Mouse (Mus musculus) frontal cortex, postnatal 14 days (tissue): ENCODE data around the gene Setx.
A peak's percentile ranks its signal among the peaks of the same experiment; 100 is the strongest.

ENCODE experiments used
- DNase-seq, 2 experiments: peaks; one replicate each; pipeline ENCODE4 v3.0.0; 2022; ENCODE audit warnings: low spot score in 2 of 2

Gene Setx

GRCm38 (mm10) chr2:29135161-29135560, 11.2 kb downstream of the Setx start:
- no peak for DNase-seq

DNA sequence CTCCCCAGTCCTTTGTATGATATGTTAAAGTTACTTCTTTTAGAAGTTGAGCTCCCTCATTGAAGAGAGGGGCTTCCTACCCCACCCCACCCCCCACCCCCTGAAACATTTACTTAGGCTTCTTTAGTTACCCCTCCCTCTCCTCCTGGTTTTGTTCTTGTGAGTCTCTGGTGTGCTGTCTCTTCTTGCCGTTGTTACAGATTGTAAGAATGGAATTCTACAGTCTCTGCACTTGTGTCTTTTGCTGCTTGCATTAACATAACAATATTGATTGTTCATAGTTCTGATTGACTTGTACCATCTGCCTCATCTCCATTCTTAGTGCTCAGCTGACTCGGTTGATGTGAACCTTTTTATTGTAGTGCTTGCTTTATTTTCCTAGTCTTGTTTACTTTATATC, 28.0 kb downstream of the Setx start:
- DNase-seq = no peak

- no peak for DNase-seq
Measured at GRCm38 (mm10) chr2:29168067-29168466, 44.1 kb downstream of the Setx start.

GRCm38 (mm10) chr2:29174887-29175286, 50.9 kb downstream of the Setx start:
- no peak for DNase-seq

GRCm38 (mm10) chr2:29179810-29180209, 55.8 kb downstream of the Setx start:
- no peak for DNase-seq

GRCm38 (mm10) chr2:29181111-29181510, 57.1 kb downstream of the Setx start:
- DNase-seq = no peak

GRCm38 (mm10) chr2:29183266-29183924, 59.4 kb downstream of the Setx start:
- DNase-seq = no peak

GRCm38 (mm10) chr2:29186209-29186608, 62.2 kb downstream of the Setx start:
- no peak for DNase-seq

DNA sequence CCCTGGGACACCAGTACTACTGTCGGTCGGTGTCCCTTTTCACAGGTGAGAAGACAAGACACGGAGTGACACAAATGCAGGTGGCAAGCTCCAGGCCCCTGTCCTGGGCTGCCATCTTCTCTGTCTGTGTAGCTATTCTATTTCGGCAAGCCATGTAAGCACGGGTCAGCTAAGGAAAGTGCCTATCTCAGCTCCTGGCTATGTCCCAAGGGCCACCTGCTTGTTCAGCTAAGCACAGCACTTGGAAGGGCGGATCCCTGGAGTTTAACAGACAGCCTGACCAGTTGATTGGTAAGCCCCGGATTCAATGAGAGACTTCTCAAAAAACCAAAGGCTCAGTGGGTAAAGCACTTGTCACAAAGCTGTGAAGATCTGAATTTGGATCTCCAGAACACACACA, 66.4 kb downstream of the Setx start:
- DNase-seq = no peak

GRCm38 (mm10) chr2:29191216-29192215, 67.5 kb downstream of the Setx start:
- DNase-seq = no peak

DNA sequence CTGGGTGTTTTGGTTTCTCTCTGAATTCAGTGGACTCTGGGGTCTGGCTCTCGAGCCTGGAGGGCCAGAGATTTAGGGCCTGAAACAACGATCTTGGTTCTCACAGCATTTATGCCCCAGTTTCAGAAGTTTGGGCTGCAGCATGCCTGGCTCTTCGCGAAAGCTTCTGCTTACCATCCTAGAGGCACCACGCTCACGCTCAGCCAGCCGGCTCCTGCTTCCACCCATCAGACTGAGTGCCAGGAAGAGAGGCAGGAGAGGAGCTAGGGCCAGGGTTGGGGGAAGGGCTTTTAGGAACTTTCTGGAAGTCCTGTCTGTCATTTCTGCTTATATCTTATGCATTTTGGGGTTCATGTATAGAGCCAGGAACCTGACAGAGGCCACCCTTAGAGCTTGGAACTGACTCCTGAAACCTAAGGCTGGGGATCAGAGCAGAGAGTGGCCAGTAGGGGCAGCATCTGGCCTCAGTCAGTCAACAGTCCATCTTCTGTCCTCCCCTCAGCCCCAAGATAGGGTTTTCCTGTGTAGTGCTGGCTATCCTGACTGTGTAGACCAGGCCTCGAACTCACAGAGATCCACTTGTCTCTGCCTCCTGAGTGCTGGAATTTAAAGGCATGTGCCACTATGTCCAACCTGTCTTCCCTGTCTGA, 68.8 kb downstream of the Setx start:
- no peak for DNase-seq

DNA sequence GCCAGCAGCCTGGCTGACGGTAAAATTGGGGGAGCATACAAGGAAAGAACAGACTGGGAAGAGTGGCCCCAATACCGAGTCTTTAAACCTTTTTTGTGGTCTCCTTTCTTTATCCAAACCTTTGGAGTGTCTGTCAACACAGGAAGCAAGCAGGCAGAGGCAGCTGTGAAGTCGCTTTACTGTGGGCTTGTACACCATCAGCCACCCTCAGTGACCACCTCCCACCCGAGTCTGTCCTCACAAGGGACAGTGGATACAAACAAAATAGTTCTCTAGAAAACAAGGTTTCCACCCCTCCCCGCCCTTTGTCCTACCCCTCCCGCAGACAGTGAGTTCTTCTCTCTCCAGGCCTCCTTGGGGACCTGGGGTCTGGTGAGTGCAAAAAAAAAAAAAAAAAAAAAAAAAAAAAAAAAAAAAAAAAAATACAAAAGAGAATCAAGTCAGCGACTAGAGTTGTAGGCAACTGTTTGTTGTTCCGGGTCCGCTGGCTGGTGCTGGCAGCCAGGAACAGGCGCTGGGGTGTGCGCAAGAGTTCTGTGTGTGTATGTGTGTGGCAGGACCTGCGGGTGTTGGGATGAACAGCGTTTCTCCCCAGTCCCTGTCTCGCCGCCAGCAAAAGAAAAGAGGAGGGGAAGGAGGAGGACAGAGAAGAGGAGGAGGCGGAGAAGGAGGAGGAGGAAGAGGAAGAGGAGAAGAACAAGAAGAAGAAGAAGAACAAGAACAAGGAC, 70.0 kb downstream of the Setx start:
- DNase-seq = no peak

- peak in 1 of 2 experiments; percentile 49 for DNase-seq
Measured at GRCm38 (mm10) chr2:29194547-29195463, 70.8 kb downstream of the Setx start.

- DNase-seq = no peak
Measured at GRCm38 (mm10) chr2:29196844-29197243, 72.9 kb downstream of the Setx start.

- DNase-seq = no peak
Measured at GRCm38 (mm10) chr2:29198446-29198845, 74.5 kb downstream of the Setx start.

DNA sequence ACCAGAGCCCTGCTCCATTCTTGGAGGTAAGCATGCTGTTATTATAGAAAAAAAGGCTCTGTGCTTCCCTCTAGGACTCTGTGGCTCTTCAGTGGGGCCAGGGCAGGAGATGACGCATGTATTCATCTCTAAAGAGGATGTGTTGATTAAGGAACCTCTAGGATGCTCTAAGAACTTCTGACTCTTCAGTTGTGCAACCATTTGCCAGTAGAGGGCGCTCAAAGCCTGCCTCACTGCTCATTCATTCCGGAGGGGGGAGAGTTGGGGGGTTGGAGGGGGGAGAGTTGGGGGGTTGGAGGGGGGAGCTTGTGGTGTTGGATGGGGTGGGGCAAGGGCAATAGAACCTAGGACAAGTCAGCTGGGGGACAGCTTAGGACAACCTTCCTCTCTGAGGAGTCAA, 75.9 kb downstream of the Setx start:
- no peak for DNase-seq

- DNase-seq = no peak
Measured at GRCm38 (mm10) chr2:29201223-29201955, 77.4 kb downstream of the Setx start.

DNA sequence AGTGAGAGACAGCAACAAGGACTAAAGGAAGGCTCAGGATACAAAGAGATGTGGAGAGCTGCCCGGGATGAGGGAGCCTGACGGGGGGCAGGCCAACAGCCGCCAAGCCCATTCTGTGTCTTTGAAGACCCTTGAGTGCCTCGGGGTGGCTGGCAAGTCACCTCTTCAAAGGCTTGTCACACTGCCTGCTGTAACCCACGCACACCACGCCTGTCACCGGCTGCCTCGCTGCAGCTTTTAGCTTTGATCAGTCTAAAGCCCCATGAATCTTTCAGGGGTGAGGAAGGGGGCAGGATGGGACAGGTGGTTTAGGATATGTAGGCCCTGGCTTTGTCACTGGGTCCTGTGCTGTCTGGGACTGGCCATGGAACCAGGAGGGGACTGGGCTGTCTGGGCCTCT, 82.2 kb downstream of the Setx start:
- DNase-seq = no peak

DNA sequence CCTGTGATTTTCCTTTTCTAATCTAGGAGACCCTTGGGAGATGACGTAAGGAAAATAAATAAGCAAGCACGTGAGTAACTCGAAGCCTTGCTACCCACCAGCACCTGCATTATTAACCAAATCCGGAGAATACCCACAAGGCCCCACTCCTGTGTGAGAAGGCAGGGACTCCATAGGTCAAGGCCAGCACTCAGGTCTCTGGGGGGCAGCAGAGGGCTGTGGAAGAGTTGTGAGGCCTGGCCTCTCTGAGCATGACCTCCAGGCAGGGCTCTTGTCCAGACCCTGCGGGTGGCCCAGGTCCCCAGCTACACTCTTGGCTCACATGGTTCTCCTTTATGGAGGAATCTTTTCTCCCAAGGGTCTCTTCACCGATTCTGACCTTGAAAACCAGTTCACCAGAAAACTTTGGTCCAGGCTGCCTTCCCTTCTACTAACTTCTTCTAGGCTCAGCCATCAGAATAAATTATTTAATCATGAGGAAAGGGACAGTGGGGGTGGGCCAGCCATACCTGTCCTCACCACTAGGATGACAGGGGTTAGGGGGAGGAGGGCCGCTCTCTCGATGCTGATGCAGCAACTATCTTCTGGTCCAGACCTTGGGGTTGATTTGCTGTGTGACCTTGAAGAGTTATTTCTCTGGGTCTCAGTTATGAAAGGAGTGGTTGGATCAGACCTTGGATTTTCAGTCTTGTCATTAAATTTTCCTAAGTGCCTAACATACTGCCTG, 92.5 kb downstream of the Setx start:
- no peak for DNase-seq
